Mouse (Mus musculus): ENCODE results near the gene Gm10197.

- 0 out of 2 replicates have a peak, but pooled peaks have one; percentile 8 for TF ChIP-seq CTCF (IDR thresholded peaks at IDR 0.05; ENCODE audit: low read depth)
- TF ChIP-seq EP300 (IDR thresholded peaks at IDR 0.05; ENCODE audit: low read depth) = no peak
Observed at GRCm38 (mm10) chr19:53400332-53401110, 29.0 kb upstream of the Gm10197 start.
